Mouse (Mus musculus): Measurements from ENCODE around the gene Xpo4. TPM values are rescaled to one million over a fixed set of nuclear protein-coding genes. Genes with fewer than 3 reads are reported as not detected.

Xpo4 gene
- polyA plus RNA-seq, 1 experiment from 2014 or later: 19.8 TPM

- no peak for ATAC-seq (ENCODE audit: low read depth)
- no peak overlapping the region for H3K4me2 ChIP-seq (ENCODE audit: low read depth, low read length)
These were observed 108.3 kb downstream of the Xpo4 start for GRCm38 (mm10) chr14:57556922-57557321.

GRCm38 (mm10) chr14:57555471-57556070 lies 109.7 kb downstream of the Xpo4 start:
- 76% methylated on average over 7 of the region's 7 CpGs for WGBS
- Histone ChIP-seq H3K9me3 (ENCODE audit: control insufficient read depth, low read length) (no peaks in the 10 kb centered on the region), H3K4me2 (ENCODE audit: low read depth, low read length) (no peak overlapping the region), H3K4me3 (ENCODE audit: low read length) (no peak overlapping the region), H3K36me3 (ENCODE audit: control insufficient read depth, insufficient read depth, low read length) (no peaks in the 10 kb centered on the region), H3K4me1 (replicated peaks; ENCODE audit: control insufficient read depth, insufficient read depth, low read length) (no peaks in the 10 kb centered on the region), H3K27ac (ENCODE audit: low read length) (no peak overlapping the region), H3K27me3 (ENCODE audit: control insufficient read depth, insufficient read depth, low read depth, low read length) (no peaks in the 10 kb centered on the region), H3K9ac (ENCODE audit: low read length) (no peak overlapping the region)
- no peak for ATAC-seq (ENCODE audit: low read depth)

More at GRCm38 (mm10) chr14:57556922-57557321, 108.3 kb downstream of the Xpo4 start:
- 80% methylated on average over 1 of the region's 1 CpGs for WGBS
- Histone ChIP-seq H3K27ac (ENCODE audit: low read length) (no peak overlapping the region), H3K4me3 (ENCODE audit: low read length) (no peak overlapping the region), H3K4me1 (replicated peaks; ENCODE audit: control insufficient read depth, insufficient read depth, low read length) (no peaks in the 10 kb centered on the region), H3K9me3 (ENCODE audit: control insufficient read depth, low read length) (no peaks in the 10 kb centered on the region), H3K27me3 (ENCODE audit: control insufficient read depth, insufficient read depth, low read depth, low read length) (no peaks in the 10 kb centered on the region), H3K36me3 (ENCODE audit: control insufficient read depth, insufficient read depth, low read length) (no peaks in the 10 kb centered on the region), H3K9ac (ENCODE audit: low read length) (no peak overlapping the region)

GRCm38 (mm10) chr14:57554434-57554833 lies 110.8 kb downstream of the Xpo4 start:
- Histone ChIP-seq H3K4me2 (ENCODE audit: low read depth, low read length) (no peak overlapping the region), H3K36me3 (ENCODE audit: control insufficient read depth, insufficient read depth, low read length) (peaks cover 7% of the 10 kb centered on the region; the same call in 1 of the 2 replicates), H3K9me3 (ENCODE audit: control insufficient read depth, low read length) (no peaks in the 10 kb centered on the region), H3K4me1 (replicated peaks; ENCODE audit: control insufficient read depth, insufficient read depth, low read length) (no peaks in the 10 kb centered on the region), H3K4me3 (ENCODE audit: low read length) (no peak overlapping the region), H3K27ac (ENCODE audit: low read length) (no peak overlapping the region), H3K9ac (ENCODE audit: low read length) (no peak overlapping the region), H3K27me3 (ENCODE audit: control insufficient read depth, insufficient read depth, low read depth, low read length) (no peaks in the 10 kb centered on the region)
- no peak for ATAC-seq (ENCODE audit: low read depth)
- WGBS: 83% methylated on average over 5 of the region's 5 CpGs

- H3K4me2 ChIP-seq (ENCODE audit: low read depth, low read length): no peak overlapping the region
- peaks cover 13% of the 10 kb centered on the region; the same call in 1 of the 2 replicates for H3K36me3 ChIP-seq (ENCODE audit: control insufficient read depth, insufficient read depth, low read length)
- H3K4me3 ChIP-seq (ENCODE audit: low read length): no peak overlapping the region
- H3K4me1 ChIP-seq (replicated peaks; ENCODE audit: control insufficient read depth, insufficient read depth, low read length): no peaks in the 10 kb centered on the region
- no peak overlapping the region for H3K27ac ChIP-seq (ENCODE audit: low read length)
- no peaks in the 10 kb centered on the region for H3K27me3 ChIP-seq (ENCODE audit: control insufficient read depth, insufficient read depth, low read depth, low read length)
- no peak overlapping the region for H3K9ac ChIP-seq (ENCODE audit: low read length)
- ATAC-seq (ENCODE audit: low read depth): no peak
- no peaks in the 10 kb centered on the region for H3K9me3 ChIP-seq (ENCODE audit: control insufficient read depth, low read length)
These were observed 112.3 kb downstream of the Xpo4 start for GRCm38 (mm10) chr14:57552945-57553344.

- WGBS: 34% methylated on average over 5 of the region's 5 CpGs
- H3K27ac ChIP-seq (ENCODE audit: low read length): peak overlapping the region; percentile 51
These were observed 118.2 kb downstream of the Xpo4 start for GRCm38 (mm10) chr14:57547062-57547461.

GRCm38 (mm10) chr14:57546557-57547021 lies 118.6 kb downstream of the Xpo4 start:
- no peaks in the 10 kb centered on the region for H3K9me3 ChIP-seq (ENCODE audit: control insufficient read depth, low read length)
- peak overlapping the region; percentile 51 for H3K27ac ChIP-seq (ENCODE audit: low read length)
- no peaks in the 10 kb centered on the region for H3K27me3 ChIP-seq (ENCODE audit: control insufficient read depth, insufficient read depth, low read depth, low read length)
- no peak overlapping the region for H3K4me3 ChIP-seq (ENCODE audit: low read length)
- 13% methylated on average over 13 of the region's 13 CpGs for WGBS
- H3K4me2 ChIP-seq (ENCODE audit: low read depth, low read length): no peak overlapping the region
- H3K9ac ChIP-seq (ENCODE audit: low read length): peak overlapping the region; percentile 38
- peak; percentile 92 for ATAC-seq (ENCODE audit: low read depth)
- H3K36me3 ChIP-seq (ENCODE audit: control insufficient read depth, insufficient read depth, low read length): peaks cover 13% of the 10 kb centered on the region; the same call in 1 of the 2 replicates
- peaks cover 9% of the 10 kb centered on the region; the same call in 1 of the 2 replicates for H3K4me1 ChIP-seq (replicated peaks; ENCODE audit: control insufficient read depth, insufficient read depth, low read length)

More at GRCm38 (mm10) chr14:57547062-57547461, 118.2 kb downstream of the Xpo4 start:
- no peaks in the 10 kb centered on the region for H3K27me3 ChIP-seq (ENCODE audit: control insufficient read depth, insufficient read depth, low read depth, low read length)
- H3K4me3 ChIP-seq (ENCODE audit: low read length): no peak overlapping the region
- no peak overlapping the region for H3K9ac ChIP-seq (ENCODE audit: low read length)
- H3K4me2 ChIP-seq (ENCODE audit: low read depth, low read length): no peak overlapping the region
- H3K36me3 ChIP-seq (ENCODE audit: control insufficient read depth, insufficient read depth, low read length): peaks cover 13% of the 10 kb centered on the region; the same call in 1 of the 2 replicates
- no peaks in the 10 kb centered on the region for H3K9me3 ChIP-seq (ENCODE audit: control insufficient read depth, low read length)
- peaks cover 9% of the 10 kb centered on the region; the same call in 1 of the 2 replicates for H3K4me1 ChIP-seq (replicated peaks; ENCODE audit: control insufficient read depth, insufficient read depth, low read length)
- ATAC-seq (ENCODE audit: low read depth): peak; percentile 40; the same call in 1 of the 2 replicates

- no peaks in the 10 kb centered on the region for H3K9me3 ChIP-seq (ENCODE audit: control insufficient read depth, low read length)
- H3K4me3 ChIP-seq (ENCODE audit: low read length): no peak overlapping the region
- H3K36me3 ChIP-seq (ENCODE audit: control insufficient read depth, insufficient read depth, low read length): peaks cover 13% of the 10 kb centered on the region; the same call in 1 of the 2 replicates
- no peak overlapping the region for H3K4me2 ChIP-seq (ENCODE audit: low read depth, low read length)
- ATAC-seq (ENCODE audit: low read depth): no peak
- WGBS: 69% methylated on average over 8 of the region's 8 CpGs
- H3K27ac ChIP-seq (ENCODE audit: low read length): peak overlapping the region; percentile 51
- H3K4me1 ChIP-seq (replicated peaks; ENCODE audit: control insufficient read depth, insufficient read depth, low read length): peaks cover 9% of the 10 kb centered on the region; the same call in 1 of the 2 replicates
- H3K9ac ChIP-seq (ENCODE audit: low read length): no peak overlapping the region
- no peaks in the 10 kb centered on the region for H3K27me3 ChIP-seq (ENCODE audit: control insufficient read depth, insufficient read depth, low read depth, low read length)
These were observed 119.1 kb downstream of the Xpo4 start for GRCm38 (mm10) chr14:57546131-57546530.

GRCm38 (mm10) chr14:57545526-57545925 lies 119.7 kb downstream of the Xpo4 start:
- ATAC-seq (ENCODE audit: low read depth): no peak
- 81% methylated on average over 17 of the region's 17 CpGs for WGBS

GRCm38 (mm10) chr14:57543420-57544039 lies 121.7 kb downstream of the Xpo4 start:
- no peaks in the 10 kb centered on the region for H3K27me3 ChIP-seq (ENCODE audit: control insufficient read depth, insufficient read depth, low read depth, low read length)
- no peaks in the 10 kb centered on the region; the same call in 1 of the 2 replicates for H3K36me3 ChIP-seq (ENCODE audit: control insufficient read depth, insufficient read depth, low read length)
- no peak for ATAC-seq (ENCODE audit: low read depth)
- no peak overlapping the region for H3K4me2 ChIP-seq (ENCODE audit: low read depth, low read length)
- peaks cover 9% of the 10 kb centered on the region; the same call in 1 of the 2 replicates for H3K4me1 ChIP-seq (replicated peaks; ENCODE audit: control insufficient read depth, insufficient read depth, low read length)
- H3K4me3 ChIP-seq (ENCODE audit: low read length): no peak overlapping the region
- H3K9me3 ChIP-seq (ENCODE audit: control insufficient read depth, low read length): no peaks in the 10 kb centered on the region
- WGBS: 93% methylated on average over 13 of the region's 13 CpGs
- H3K9ac ChIP-seq (ENCODE audit: low read length): no peak overlapping the region
- no peak overlapping the region for H3K27ac ChIP-seq (ENCODE audit: low read length)

More at GRCm38 (mm10) chr14:57545526-57545925, 119.7 kb downstream of the Xpo4 start:
- no peak overlapping the region for H3K27ac ChIP-seq (ENCODE audit: low read length)
- H3K4me2 ChIP-seq (ENCODE audit: low read depth, low read length): no peak overlapping the region
- H3K9ac ChIP-seq (ENCODE audit: low read length): no peak overlapping the region
- no peak overlapping the region for H3K4me3 ChIP-seq (ENCODE audit: low read length)
- no peaks in the 10 kb centered on the region for H3K9me3 ChIP-seq (ENCODE audit: control insufficient read depth, low read length)
- H3K4me1 ChIP-seq (replicated peaks; ENCODE audit: control insufficient read depth, insufficient read depth, low read length): peaks cover 9% of the 10 kb centered on the region; the same call in 1 of the 2 replicates
- H3K36me3 ChIP-seq (ENCODE audit: control insufficient read depth, insufficient read depth, low read length): peaks cover 13% of the 10 kb centered on the region; the same call in 1 of the 2 replicates
- H3K27me3 ChIP-seq (ENCODE audit: control insufficient read depth, insufficient read depth, low read depth, low read length): no peaks in the 10 kb centered on the region
